Mouse (Mus musculus): ENCODE data around the gene Snx29. TPM values are rescaled to one million over a fixed set of nuclear protein-coding genes. Genes with fewer than 3 reads are reported as not detected.

Gene Snx29
- total RNA-seq, 1 experiment from 2014 or later = 16.1 TPM

DNA sequence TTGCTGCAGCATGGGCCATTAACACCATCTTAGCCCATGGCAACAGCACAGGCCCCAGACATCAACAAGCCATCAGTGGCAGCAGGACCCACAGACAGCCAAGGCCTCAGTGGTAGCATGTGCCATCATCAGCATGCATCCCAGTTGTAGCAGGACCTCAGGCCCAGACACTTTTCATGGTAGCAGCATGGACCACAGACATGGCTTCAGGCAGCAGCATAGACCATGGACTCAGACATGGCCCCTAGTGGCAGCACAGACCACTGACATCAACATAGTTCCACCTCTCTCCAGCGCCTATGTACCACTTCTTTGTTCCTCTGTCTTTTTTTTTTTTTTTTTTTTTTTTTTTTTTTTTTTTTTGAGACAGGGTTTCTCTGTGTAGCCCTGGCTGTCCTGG lies 299.0 kb downstream of the Snx29 start:
- ATAC-seq (replicated peaks; ENCODE audit: low read depth, poor library complexity, severe bottlenecking) = peak; percentile 63; the same call in 1 of the 2 replicates

DNA sequence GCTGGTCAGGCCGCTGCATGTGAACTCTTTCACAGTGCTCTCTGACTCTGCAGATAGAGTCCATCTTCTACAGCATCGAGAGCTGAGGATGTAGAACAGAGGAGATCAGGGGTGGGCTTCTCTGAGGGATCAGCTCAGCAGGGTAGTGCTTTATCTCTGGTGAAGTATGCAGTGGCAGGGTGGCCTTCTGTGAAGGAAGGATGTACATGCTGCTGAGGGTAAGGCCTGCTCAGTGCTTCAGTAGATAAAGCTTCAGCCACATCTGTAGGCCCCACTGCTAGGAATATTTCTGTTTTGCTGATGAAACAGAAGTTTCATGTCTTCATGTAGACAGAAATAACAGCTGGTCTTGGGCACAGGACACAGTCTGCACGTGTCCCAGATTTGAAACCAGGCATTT lies 300.3 kb downstream of the Snx29 start:
- ATAC-seq (replicated peaks; ENCODE audit: low read depth, poor library complexity, severe bottlenecking) = peak; percentile 52; the same call in 1 of the 2 replicates

GRCm38 (mm10) chr16:11624121-11624520 lies 301.4 kb downstream of the Snx29 start:
- no peak for ATAC-seq (replicated peaks; ENCODE audit: low read depth, poor library complexity, severe bottlenecking)

DNA sequence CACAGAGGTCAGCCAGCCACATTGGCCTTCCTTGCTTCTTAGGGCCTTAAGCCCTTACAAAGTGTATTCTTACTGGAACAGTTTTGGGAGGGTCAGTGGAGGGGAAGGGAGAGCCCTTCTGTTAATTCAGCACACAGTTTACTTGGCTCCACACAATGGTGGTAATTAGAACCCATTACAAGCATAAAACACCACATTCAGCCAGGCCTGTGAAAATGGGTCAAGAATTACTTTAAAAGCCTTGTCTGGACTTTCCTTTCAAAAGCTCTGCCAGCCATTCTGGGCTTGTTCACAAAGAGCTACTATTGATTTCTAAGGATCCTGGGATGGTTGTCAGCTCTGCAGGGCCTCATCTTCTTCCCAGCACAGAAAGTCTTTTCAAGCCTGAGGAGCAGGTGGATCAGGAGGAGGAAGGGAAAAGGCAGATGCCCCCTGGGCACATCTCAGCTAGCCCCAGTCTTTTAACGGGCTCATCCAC lies 303.3 kb downstream of the Snx29 start:
- no peak for ATAC-seq (replicated peaks; ENCODE audit: low read depth, poor library complexity, severe bottlenecking)

GRCm38 (mm10) chr16:11626616-11627015 lies 303.9 kb downstream of the Snx29 start:
- ATAC-seq (replicated peaks; ENCODE audit: low read depth, poor library complexity, severe bottlenecking) = no peak

- ATAC-seq (replicated peaks; ENCODE audit: low read depth, poor library complexity, severe bottlenecking) = no peak
Observed at GRCm38 (mm10) chr16:11627866-11628638, 305.3 kb downstream of the Snx29 start.

- no peak for ATAC-seq (replicated peaks; ENCODE audit: low read depth, poor library complexity, severe bottlenecking)
Observed at GRCm38 (mm10) chr16:11629704-11630103, 307.0 kb downstream of the Snx29 start.

DNA sequence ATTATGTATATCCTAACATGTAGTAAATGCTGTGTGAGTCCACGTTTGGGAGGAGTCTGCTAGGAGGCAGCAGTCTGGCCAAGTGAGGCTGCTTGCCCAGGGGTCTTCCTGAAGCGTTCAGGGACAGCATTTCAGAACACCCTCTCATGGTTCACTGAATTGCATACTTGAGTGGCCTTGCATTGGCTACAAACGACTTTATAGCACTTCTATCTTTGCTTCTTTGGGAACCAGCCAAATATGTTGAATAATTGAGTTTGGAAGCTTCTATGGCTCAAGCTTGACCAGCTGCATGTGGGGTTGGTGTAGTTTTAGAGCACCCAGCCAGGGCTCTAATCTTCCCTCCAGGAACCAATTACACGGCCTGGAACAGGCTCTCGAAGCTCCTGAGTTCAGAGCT lies 307.8 kb downstream of the Snx29 start:
- no peak for ATAC-seq (replicated peaks; ENCODE audit: low read depth, poor library complexity, severe bottlenecking)

- peak; percentile 87 for ATAC-seq (replicated peaks; ENCODE audit: low read depth, poor library complexity, severe bottlenecking)
Observed at GRCm38 (mm10) chr16:11632205-11632747, 309.6 kb downstream of the Snx29 start.

DNA sequence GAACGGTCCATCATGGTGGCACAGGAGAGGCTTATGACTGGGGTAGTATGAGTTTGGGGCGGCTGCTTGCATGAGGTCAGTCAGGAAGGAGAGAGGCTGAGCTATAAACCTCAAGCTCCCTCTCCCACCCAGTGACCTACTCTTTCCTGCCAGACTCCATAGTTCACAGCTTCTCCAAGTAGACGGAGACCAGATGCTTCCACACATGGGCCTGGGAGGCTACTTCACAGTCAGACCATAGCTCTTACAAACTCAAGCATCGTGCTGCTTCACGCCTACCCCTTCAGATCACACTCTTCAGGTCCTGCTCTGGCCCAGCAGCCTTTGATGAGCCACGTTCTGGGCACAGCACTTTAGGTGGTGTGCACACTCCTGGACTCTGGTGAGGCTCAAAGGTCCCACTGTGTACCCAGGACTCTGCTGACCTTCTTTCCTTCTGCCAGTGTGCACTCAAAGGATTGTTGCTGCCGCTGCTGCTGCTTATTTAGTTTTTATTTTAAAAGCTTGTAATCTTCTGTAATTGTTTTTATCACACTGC lies 313.6 kb downstream of the Snx29 start:
- ATAC-seq (replicated peaks; ENCODE audit: low read depth, poor library complexity, severe bottlenecking) = no peak

DNA sequence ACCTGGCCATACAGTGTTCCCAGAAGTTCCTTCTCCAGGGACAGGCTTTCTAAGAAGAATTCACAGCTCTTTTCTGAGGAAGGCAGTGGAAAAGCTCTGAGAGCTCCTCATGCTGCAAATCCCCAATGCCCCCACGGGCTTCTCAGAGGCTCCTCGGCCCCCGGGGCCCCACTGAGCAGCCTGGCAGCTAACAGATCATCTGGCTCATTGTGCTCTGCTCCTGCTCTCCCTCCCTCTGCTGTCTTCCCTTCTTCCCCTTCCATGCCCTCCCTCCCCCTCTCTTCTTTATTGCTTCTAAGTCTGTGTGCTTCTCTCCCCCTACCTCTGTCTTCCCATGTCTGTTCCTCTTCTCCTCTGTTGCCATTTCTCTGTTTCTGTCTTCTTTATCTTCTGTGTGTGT lies 314.2 kb downstream of the Snx29 start:
- 0 out of 2 replicates have a peak, but pooled peaks have one; percentile 20 for ATAC-seq (replicated peaks; ENCODE audit: low read depth, poor library complexity, severe bottlenecking)

GRCm38 (mm10) chr16:11637794-11638193 lies 315.1 kb downstream of the Snx29 start:
- no peak for ATAC-seq (replicated peaks; ENCODE audit: low read depth, poor library complexity, severe bottlenecking)

DNA sequence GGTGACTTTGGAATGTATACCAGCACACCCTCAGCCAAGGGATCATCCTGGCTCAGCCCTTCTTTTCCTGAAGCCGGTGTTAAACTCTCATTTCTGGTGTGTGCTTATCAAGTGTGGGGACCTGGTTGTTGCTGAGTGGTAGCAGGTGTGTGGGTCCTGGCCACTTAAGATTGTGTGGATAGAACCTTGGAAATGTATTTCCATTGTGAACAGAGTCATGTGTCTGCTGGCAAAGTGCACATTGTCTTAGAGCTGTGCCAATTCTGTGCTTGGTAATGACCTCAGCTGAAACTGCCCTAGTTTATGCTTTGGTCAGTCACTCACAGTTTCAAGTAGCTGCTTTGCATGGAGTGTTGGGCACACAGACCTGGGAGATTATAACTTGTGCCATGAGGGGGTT lies 316.0 kb downstream of the Snx29 start:
- no peak for ATAC-seq (replicated peaks; ENCODE audit: low read depth, poor library complexity, severe bottlenecking)

DNA sequence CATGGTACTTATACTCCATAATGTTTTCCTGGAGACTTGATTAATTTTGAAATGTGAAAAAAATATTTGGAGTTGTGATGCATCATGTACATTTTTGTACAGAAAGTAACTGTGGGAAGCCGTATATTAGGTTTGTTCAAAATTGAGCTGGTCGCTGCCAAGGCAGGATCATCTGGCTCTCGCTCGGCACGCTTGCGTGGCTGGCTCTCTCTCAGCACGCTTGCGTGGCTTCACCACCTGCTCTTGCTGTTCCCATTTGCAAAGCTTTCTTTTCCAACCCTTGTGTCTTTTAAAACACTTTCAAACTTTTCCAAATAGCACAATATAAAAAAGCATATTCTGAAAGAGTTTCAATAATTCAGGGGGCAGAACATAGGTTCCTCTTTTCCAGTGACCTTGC lies 317.2 kb downstream of the Snx29 start:
- no peak for ATAC-seq (replicated peaks; ENCODE audit: low read depth, poor library complexity, severe bottlenecking)

GRCm38 (mm10) chr16:11643603-11644002 lies 320.9 kb downstream of the Snx29 start:
- ATAC-seq (replicated peaks; ENCODE audit: low read depth, poor library complexity, severe bottlenecking) = no peak

DNA sequence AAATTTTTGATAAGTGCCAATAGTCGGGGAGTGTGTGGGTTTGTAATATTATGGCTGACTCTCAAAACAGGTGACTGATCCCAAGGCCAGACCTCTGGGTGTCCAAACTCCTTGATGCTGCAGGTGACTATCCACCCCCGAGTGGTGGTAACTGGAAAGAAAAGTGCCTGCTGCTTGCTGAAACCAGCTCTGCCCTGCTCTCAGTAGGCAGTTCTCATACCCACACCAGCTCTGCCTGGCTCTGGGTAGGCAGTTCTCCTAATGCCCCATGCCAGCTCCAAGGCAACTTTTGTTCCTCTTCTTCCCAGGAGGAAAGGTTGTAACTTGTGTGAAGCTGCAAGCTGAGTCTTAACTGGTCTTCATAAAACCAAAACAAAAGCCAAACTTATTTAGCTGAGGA lies 321.7 kb downstream of the Snx29 start:
- no peak for ATAC-seq (replicated peaks; ENCODE audit: low read depth, poor library complexity, severe bottlenecking)

DNA sequence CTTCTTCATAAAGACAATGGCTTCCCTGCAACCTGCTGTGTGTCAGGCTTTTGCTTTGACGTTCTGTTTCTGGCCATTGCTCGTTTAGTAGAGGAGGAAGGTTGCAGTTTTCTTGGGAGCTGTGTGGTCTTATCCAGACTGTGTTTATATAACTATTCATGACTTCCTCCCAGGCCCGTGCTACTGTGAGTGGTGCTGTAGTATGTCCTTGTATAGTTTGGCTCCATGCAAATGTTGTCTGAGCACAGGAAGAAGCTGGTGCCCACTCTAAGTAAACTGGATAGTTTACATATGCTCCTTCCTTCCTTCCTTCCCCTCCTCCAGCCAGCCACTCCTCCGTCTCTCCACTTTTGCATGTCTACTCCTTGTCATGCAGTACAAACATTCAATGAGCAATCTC lies 323.0 kb downstream of the Snx29 start:
- ATAC-seq (replicated peaks; ENCODE audit: low read depth, poor library complexity, severe bottlenecking) = no peak

DNA sequence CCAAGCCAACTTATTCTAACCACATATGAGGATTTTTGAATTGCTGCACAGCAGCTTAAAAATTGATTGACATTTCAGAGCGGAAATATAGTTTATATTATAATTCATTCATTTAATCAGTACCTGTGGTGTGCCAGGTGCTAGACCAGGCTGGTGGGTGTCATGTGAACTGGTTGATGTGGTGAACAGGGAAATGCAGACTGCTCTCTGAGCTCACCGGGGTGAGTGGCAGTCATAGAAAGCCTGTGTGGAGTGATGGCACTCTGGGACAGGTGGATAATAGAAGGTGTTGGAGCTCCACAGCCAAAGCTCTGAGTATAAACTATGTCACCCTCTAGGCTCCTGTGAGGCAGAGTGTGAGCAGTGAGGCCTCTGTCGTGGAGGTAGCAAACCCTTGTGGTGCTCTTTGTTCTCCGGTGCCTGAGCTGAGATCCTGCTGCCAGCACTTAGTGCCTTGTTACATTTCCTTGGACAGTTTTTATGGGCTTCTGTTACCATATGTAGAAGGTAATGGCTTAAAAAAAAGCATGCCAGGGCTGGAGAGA lies 324.1 kb downstream of the Snx29 start:
- ATAC-seq (replicated peaks; ENCODE audit: low read depth, poor library complexity, severe bottlenecking) = no peak

GRCm38 (mm10) chr16:11648169-11648688 lies 325.5 kb downstream of the Snx29 start:
- ATAC-seq (replicated peaks; ENCODE audit: low read depth, poor library complexity, severe bottlenecking) = no peak

GRCm38 (mm10) chr16:11652686-11653366 lies 330.1 kb downstream of the Snx29 start:
- peak; percentile 59 for ATAC-seq (replicated peaks; ENCODE audit: low read depth, poor library complexity, severe bottlenecking)
